ENCODE assay signal across 8 mouse cellular contexts in the genomic region with DNA sequence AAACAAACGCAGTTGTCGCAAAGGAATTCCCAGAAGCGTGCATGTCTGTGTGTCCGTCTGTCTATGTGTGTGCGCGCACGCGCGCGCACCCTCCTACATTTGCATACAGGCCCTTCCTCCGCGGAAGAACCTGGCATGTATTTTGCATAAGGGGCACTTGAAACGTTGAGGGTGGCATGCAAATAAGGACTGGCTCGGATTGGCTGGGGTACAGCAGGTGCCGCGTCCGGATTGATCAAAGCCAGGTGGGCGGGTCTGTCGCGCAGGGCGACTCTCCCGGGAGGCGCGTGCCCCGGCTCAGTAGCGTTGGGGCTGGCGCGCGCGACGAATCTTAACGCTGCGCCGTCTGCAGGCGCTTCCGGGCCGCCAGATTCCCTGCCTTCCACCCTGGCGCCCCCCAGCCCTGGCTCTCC. TPM values are rescaled to one million over a fixed set of nuclear protein-coding genes. Genes with fewer than 3 reads are reported as not detected.
DNase-seq lines count a peak whose midpoint lies in the region; ATAC-seq and TF ChIP-seq lines count a peak whose summit lies in the region.

A gene (plus strand): TSS at position 256 of the 413 bp plus-strand sequence.

- no peaks in the 10 kb centered on the region for H3K27me3 ChIP-seq in ES-Bruce4 (ENCODE audit: control insufficient read depth, insufficient read depth, low read length, poor library complexity, severe bottlenecking)
- H3K27me3 ChIP-seq in forebrain, embryonic 12.5 days, result no peaks in the 10 kb centered on the region
- H3K27me3 ChIP-seq in heart, postnatal 0 days (ENCODE audit: control insufficient read depth, insufficient read depth, low read length), result no peaks in the 10 kb centered on the region
- peaks cover 4% of the 10 kb centered on the region; the same call in 1 of the 2 replicates for H3K27me3 ChIP-seq in liver, embryonic 15.5 days
- no peaks in the 10 kb centered on the region for H3K27me3 ChIP-seq in neural tube, embryonic 11.5 days (ENCODE audit: control insufficient read depth, insufficient read depth, low read length)

- WGBS in forebrain, embryonic 12.5 days, result 23% methylated on average over 37 of the region's 38 CpGs
- 12% methylated on average over 37 of the region's 38 CpGs for WGBS in heart, postnatal 0 days
- WGBS in liver, embryonic 15.5 days (ENCODE audit: insufficient replicate concordance), result 13% methylated on average over 36 of the region's 38 CpGs
- WGBS in neural tube, embryonic 11.5 days, result 29% methylated on average over 28 of the region's 38 CpGs

- no peak for TF ChIP-seq CTCF in ES-Bruce4 (IDR thresholded peaks at IDR 0.05; ENCODE audit: low read depth, low read length)
- no peak for TF ChIP-seq CTCF in heart, postnatal 0 days (IDR thresholded peaks at IDR 0.05; ENCODE audit: low read depth)

- ATAC-seq in forebrain, embryonic 12.5 days (ENCODE audit: low FRiP score), result peak; percentile 91
- peak; percentile 92 for ATAC-seq in heart, postnatal 0 days (ENCODE audit: insufficient read depth, low read depth)
- peak; percentile 95 for ATAC-seq in liver, embryonic 15.5 days (ENCODE audit: insufficient read depth)
- ATAC-seq in neural tube, embryonic 11.5 days (ENCODE audit: insufficient read depth, low FRiP score, low TSS enrichment), result peak; percentile 82

- no peak within 1 kb of the TSS; the same call in 1 of the 2 replicates for H3K27ac ChIP-seq in ES-Bruce4 (ENCODE audit: insufficient read depth, low read length)
- H3K27ac ChIP-seq in forebrain, embryonic 12.5 days, result no peak within 1 kb of the TSS
- H3K27ac ChIP-seq in heart, postnatal 0 days (ENCODE audit: low read depth), result no peak within 1 kb of the TSS
- no peak within 1 kb of the TSS for H3K27ac ChIP-seq in liver, embryonic 15.5 days (replicated peaks)
- H3K27ac ChIP-seq in neural tube, embryonic 11.5 days (ENCODE audit: low read depth, low read length), result no peak within 1 kb of the TSS

- peak within 1 kb of the TSS; percentile 88 for H3K4me2 ChIP-seq in forebrain, embryonic 12.5 days
- H3K4me2 ChIP-seq in heart, postnatal 0 days (ENCODE audit: low read depth, low read length), result peak within 1 kb of the TSS; percentile 85
- peak within 1 kb of the TSS; percentile 82 for H3K4me2 ChIP-seq in liver, embryonic 15.5 days
- peak within 1 kb of the TSS; percentile 80 for H3K4me2 ChIP-seq in neural tube, embryonic 11.5 days (ENCODE audit: low read depth)

- TF ChIP-seq EP300 in ES-Bruce4 (IDR thresholded peaks at IDR 0.05; ENCODE audit: insufficient read depth, low read depth, low read length), result no peak
- no peak for TF ChIP-seq EP300 in heart, postnatal 0 days (IDR thresholded peaks at IDR 0.05; ENCODE audit: low read depth)

- DNase-seq in c-Kit-positive CD71-positive TER-119-positive erythroid progenitor cells, embryonic 14.5 days (ENCODE audit: low spot score), result peak; percentile 73
- peak; percentile 71 for DNase-seq in heart, postnatal 0 days (ENCODE audit: low spot score)
- peak; percentile 80 to 89 for DNase-seq in kidney, postnatal 4 days
- DNase-seq in neural tube, embryonic 11.5 days (ENCODE audit: low spot score), result peak; percentile 76
- peak; percentile 82 for DNase-seq in telencephalon, adult 2 months (ENCODE audit: low read depth, low spot score)

- no peaks in the 10 kb centered on the region for H3K9me3 ChIP-seq in ES-Bruce4 (replicated peaks; ENCODE audit: control insufficient read depth, insufficient read depth, low read length, poor library complexity, severe bottlenecking)
- no peaks in the 10 kb centered on the region for H3K9me3 ChIP-seq in forebrain, embryonic 12.5 days
- no peaks in the 10 kb centered on the region for H3K9me3 ChIP-seq in heart, postnatal 0 days (replicated peaks; ENCODE audit: control insufficient read depth, low read length)
- no peaks in the 10 kb centered on the region for H3K9me3 ChIP-seq in liver, embryonic 15.5 days (replicated peaks)
- H3K9me3 ChIP-seq in neural tube, embryonic 11.5 days (ENCODE audit: control insufficient read depth, low read length), result no peaks in the 10 kb centered on the region

- no peak for TF ChIP-seq POLR2A in ES-Bruce4 (IDR thresholded peaks at IDR 0.05; ENCODE audit: insufficient read depth, low read length)

- peak within 1 kb of the TSS; percentile 78 for H3K4me3 ChIP-seq in ES-Bruce4 (ENCODE audit: low read depth, low read length)
- peak within 1 kb of the TSS; percentile 47 for H3K4me3 ChIP-seq in forebrain, embryonic 12.5 days (replicated peaks)
- H3K4me3 ChIP-seq in heart, postnatal 0 days (ENCODE audit: low read depth, low read length), result peak within 1 kb of the TSS; percentile 50
- peak within 1 kb of the TSS; percentile 55 for H3K4me3 ChIP-seq in liver, embryonic 15.5 days (replicated peaks)
- peak within 1 kb of the TSS; percentile 36 for H3K4me3 ChIP-seq in neural tube, embryonic 11.5 days (ENCODE audit: low read depth, low read length)

- H3K36me3 ChIP-seq in ES-Bruce4 (ENCODE audit: control insufficient read depth, insufficient read depth, low read length, poor library complexity, severe bottlenecking), result peaks cover 2% of the 10 kb centered on the region; the same call in 1 of the 2 replicates
- H3K36me3 ChIP-seq in forebrain, embryonic 12.5 days (replicated peaks), result peaks cover 8% of the 10 kb centered on the region
- H3K36me3 ChIP-seq in heart, postnatal 0 days (replicated peaks; ENCODE audit: control insufficient read depth, insufficient read depth, low read length), result peaks cover 13% of the 10 kb centered on the region; the same call in 1 of the 2 replicates
- H3K36me3 ChIP-seq in liver, embryonic 15.5 days (replicated peaks), result peaks cover 30% of the 10 kb centered on the region
- no peaks in the 10 kb centered on the region for H3K36me3 ChIP-seq in neural tube, embryonic 11.5 days (ENCODE audit: control insufficient read depth, insufficient read depth, low read length)

- H3K9ac ChIP-seq in ES-Bruce4 (ENCODE audit: low read depth, poor library complexity, severe bottlenecking), result peak within 1 kb of the TSS; percentile 55
- peak within 1 kb of the TSS; percentile 56 for H3K9ac ChIP-seq in forebrain, embryonic 12.5 days
- H3K9ac ChIP-seq in heart, postnatal 0 days (replicated peaks; ENCODE audit: low read depth, low read length), result peak within 1 kb of the TSS; percentile 33
- H3K9ac ChIP-seq in liver, embryonic 15.5 days, result peak within 1 kb of the TSS; percentile 32; the same call in 1 of the 2 replicates
- peak within 1 kb of the TSS; percentile 26; the same call in 1 of the 2 replicates for H3K9ac ChIP-seq in neural tube, embryonic 11.5 days (ENCODE audit: low read length)

- H3K4me1 ChIP-seq in ES-Bruce4 (ENCODE audit: control insufficient read depth, insufficient read depth, low read length), result no peaks in the 10 kb centered on the region
- H3K4me1 ChIP-seq in forebrain, embryonic 12.5 days, result peaks cover 10% of the 10 kb centered on the region
- 0 out of 2 replicates have a peak, but pooled peaks cover 5% of the 10 kb centered on the region for H3K4me1 ChIP-seq in heart, postnatal 0 days (ENCODE audit: control insufficient read depth, insufficient read depth)
- H3K4me1 ChIP-seq in liver, embryonic 15.5 days (replicated peaks), result peaks cover 26% of the 10 kb centered on the region
- no peaks in the 10 kb centered on the region for H3K4me1 ChIP-seq in neural tube, embryonic 11.5 days (ENCODE audit: control insufficient read depth, insufficient read depth, low read length)

RNA-seq across cellular contexts. Expression of the gene that starts here (rescaled TPM):
- polyA plus RNA-seq in ES-Bruce4 (2011; ENCODE audit: insufficient read depth, insufficient read length, low read depth, missing spikeins), result 29.8 and 31.2 TPM in 2 replicates
- polyA plus RNA-seq in forebrain, embryonic 12.5 days (2016; fragmentation: Nextera tagmentation; extraction: Ambion mirVana), result 10.4 and 13.2 TPM in 2 replicates
- 3.1 and 15.9 TPM in 2 replicates for total RNA-seq in heart, postnatal 0 days (2014; rRNA removed; ENCODE audit: low replicate concordance)
- 2.3 and 2.4 TPM in 2 replicates for polyA plus RNA-seq in heart, postnatal 0 days (2015; fragmentation: Nextera tagmentation; extraction: Ambion mirVana)
- polyA plus RNA-seq in liver, embryonic 15.5 days (2015; fragmentation: Nextera tagmentation; extraction: Ambion mirVana), result 3.5 TPM in 2 replicates
- 5.9 and 7.8 TPM in 2 replicates for polyA plus RNA-seq in neural tube, embryonic 11.5 days (2014; fragmentation: Nextera tagmentation; extraction: Ambion mirVana)
